Mouse (Mus musculus): ENCODE results near the gene Zfp444. TPM values are rescaled to one million over a fixed set of nuclear protein-coding genes. Genes with fewer than 3 reads are reported as not detected.

The Zfp444 gene
- polyA plus RNA-seq, 1 experiment = 33.7 TPM

DNA sequence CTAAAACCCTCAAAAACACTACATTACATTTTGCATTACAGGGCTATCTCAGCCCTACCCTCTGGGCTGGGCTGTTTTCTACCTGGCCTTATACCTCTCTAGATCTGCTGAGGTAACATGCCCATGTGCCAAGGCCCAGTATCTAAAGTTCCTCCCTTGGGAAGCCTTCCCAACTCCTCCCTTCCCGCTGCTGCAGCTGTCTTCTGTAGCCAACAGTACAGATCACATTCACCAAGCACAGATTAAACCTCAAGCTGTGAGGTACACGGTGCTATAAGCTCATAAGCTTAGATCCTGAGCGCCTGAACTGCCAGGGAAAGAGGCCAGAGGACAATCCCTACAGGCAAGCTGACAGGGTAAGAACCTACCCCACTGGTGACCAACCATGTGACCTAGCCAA, 20.0 kb upstream of the Zfp444 start:
- Histone ChIP-seq H3K27me3 (ENCODE audit: control insufficient read depth, insufficient read depth, low read length, poor library complexity, severe bottlenecking) (no peaks in the 10 kb centered on the region), H3K4me1 (ENCODE audit: control insufficient read depth, insufficient read depth, low read length) (peaks cover 7% of the 10 kb centered on the region), H3K9me3 (replicated peaks; ENCODE audit: control insufficient read depth, insufficient read depth, low read length, poor library complexity, severe bottlenecking) (no peaks in the 10 kb centered on the region), H3K9ac (ENCODE audit: low read depth, poor library complexity, severe bottlenecking) (no peak overlapping the region), H3K4me3 (ENCODE audit: low read depth, low read length) (no peak overlapping the region), H3K27ac (ENCODE audit: insufficient read depth, low read length) (no peak overlapping the region), H3K36me3 (ENCODE audit: control insufficient read depth, insufficient read depth, low read length, poor library complexity, severe bottlenecking) (no peaks in the 10 kb centered on the region)
- no peak for TF ChIP-seq CTCF (IDR thresholded peaks at IDR 0.05; ENCODE audit: low read depth, low read length)
- no peak for TF ChIP-seq EP300 (IDR thresholded peaks at IDR 0.05; ENCODE audit: insufficient read depth, low read depth, low read length)
- no peak for TF ChIP-seq POLR2A (IDR thresholded peaks at IDR 0.05; ENCODE audit: insufficient read depth, low read length)

DNA sequence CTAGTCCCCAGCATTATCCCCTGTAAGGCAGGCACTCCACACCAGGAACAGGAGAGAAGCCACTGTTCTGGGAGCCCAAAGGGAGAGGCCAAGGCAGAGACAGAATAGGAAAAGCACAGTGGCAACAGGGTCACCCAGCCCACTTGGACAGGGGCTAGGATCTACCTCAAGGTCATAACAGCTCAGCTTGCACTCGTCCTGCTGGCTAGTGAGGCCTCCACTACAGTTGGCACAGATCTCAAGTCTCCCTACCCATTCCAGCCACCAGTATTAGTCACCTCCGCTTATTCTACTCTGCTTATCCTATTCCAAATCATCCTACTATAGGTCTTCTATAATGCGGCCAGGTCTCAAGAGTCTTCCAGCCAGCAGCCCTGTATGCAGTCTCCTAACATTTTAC, 18.9 kb upstream of the Zfp444 start:
- H3K4me3 ChIP-seq (ENCODE audit: low read depth, low read length) = no peak overlapping the region
- no peak for TF ChIP-seq CTCF (IDR thresholded peaks at IDR 0.05; ENCODE audit: low read depth, low read length)
- TF ChIP-seq POLR2A (IDR thresholded peaks at IDR 0.05; ENCODE audit: insufficient read depth, low read length) = no peak
- H3K9me3 ChIP-seq (replicated peaks; ENCODE audit: control insufficient read depth, insufficient read depth, low read length, poor library complexity, severe bottlenecking) = no peaks in the 10 kb centered on the region
- H3K27ac ChIP-seq (ENCODE audit: insufficient read depth, low read length) = no peak overlapping the region
- H3K4me1 ChIP-seq (ENCODE audit: control insufficient read depth, insufficient read depth, low read length) = peaks cover 4% of the 10 kb centered on the region
- no peaks in the 10 kb centered on the region for H3K27me3 ChIP-seq (ENCODE audit: control insufficient read depth, insufficient read depth, low read length, poor library complexity, severe bottlenecking)
- H3K36me3 ChIP-seq (ENCODE audit: control insufficient read depth, insufficient read depth, low read length, poor library complexity, severe bottlenecking) = no peaks in the 10 kb centered on the region
- no peak overlapping the region for H3K9ac ChIP-seq (ENCODE audit: low read depth, poor library complexity, severe bottlenecking)

DNA sequence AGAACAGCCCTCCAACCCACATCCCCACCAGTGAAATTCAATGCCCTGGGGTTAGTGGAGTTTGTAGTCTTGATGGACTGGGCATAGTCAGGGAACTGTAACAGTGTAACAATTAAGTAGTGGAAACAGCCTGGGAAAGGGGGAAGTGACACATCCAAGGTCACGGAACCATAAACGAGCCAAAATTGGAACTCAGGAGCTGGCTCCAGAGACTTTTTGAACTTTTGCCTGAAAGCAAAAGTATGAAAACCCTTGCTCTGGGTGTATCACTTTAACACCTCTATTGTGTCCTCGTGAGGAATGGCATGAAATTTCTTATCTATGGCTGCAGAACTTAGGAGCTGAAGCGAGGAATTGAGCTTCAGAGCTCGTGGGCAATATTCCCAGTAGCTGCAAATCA, 17.9 kb upstream of the Zfp444 start:
- TF ChIP-seq EP300 (IDR thresholded peaks at IDR 0.05; ENCODE audit: insufficient read depth, low read depth, low read length) = no peak
- no peak for TF ChIP-seq POLR2A (IDR thresholded peaks at IDR 0.05; ENCODE audit: insufficient read depth, low read length)
- no peak for TF ChIP-seq CTCF (IDR thresholded peaks at IDR 0.05; ENCODE audit: low read depth, low read length)
- Histone ChIP-seq H3K27me3 (ENCODE audit: control insufficient read depth, insufficient read depth, low read length, poor library complexity, severe bottlenecking) (no peaks in the 10 kb centered on the region), H3K4me3 (ENCODE audit: low read depth, low read length) (no peak overlapping the region), H3K4me1 (ENCODE audit: control insufficient read depth, insufficient read depth, low read length) (peaks cover 1% of the 10 kb centered on the region), H3K9ac (ENCODE audit: low read depth, poor library complexity, severe bottlenecking) (peak overlapping the region; percentile 93; the same call in 1 of the 2 replicates), H3K27ac (ENCODE audit: insufficient read depth, low read length) (no peak overlapping the region), H3K36me3 (ENCODE audit: control insufficient read depth, insufficient read depth, low read length, poor library complexity, severe bottlenecking) (no peaks in the 10 kb centered on the region), H3K9me3 (replicated peaks; ENCODE audit: control insufficient read depth, insufficient read depth, low read length, poor library complexity, severe bottlenecking) (no peaks in the 10 kb centered on the region)

DNA sequence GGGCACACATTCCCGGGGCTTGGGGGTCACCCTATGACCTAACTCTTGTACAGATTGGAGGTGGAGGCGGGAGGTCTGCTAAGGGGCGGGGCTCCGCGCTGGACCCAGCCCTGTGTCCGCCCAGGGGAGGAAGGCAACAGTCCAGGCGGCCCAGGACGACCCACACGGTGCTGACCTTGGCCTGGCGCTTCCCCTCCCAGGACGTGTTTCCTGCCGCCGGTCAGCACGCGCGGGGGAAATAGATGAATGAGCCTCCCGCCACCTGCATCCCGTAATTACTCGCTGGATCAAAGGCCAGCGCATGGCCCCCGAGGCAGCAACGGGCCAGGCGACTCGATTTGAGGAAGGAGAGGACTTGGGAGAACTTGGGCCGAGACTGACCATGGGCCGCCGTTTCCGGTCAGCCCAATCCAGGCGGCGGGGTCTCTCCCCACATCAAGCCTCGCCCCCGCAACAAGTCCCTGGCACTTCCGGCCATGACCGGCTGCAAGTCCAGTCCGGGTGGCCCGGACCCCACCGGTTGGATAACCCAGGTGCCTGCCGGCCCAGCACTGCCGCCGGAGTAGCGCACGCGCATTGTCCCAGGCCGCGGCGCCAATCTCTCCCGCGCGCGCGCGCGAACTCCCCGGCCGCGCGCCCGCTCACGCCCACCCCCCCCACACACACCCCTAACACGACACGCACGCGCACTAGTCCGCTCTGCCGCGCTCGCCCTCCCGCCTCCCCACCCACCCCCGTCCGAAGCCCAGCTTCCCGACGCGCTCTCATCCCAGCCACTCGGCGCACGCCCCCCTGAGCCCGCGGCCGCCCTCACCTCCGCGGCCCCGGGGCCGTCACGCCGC, 16.8 kb upstream of the Zfp444 start:
- Histone ChIP-seq H3K9me3 (replicated peaks; ENCODE audit: control insufficient read depth, insufficient read depth, low read length, poor library complexity, severe bottlenecking) (no peaks in the 10 kb centered on the region), H3K9ac (ENCODE audit: low read depth, poor library complexity, severe bottlenecking) (peak overlapping the region; percentile 93), H3K27me3 (ENCODE audit: control insufficient read depth, insufficient read depth, low read length, poor library complexity, severe bottlenecking) (no peaks in the 10 kb centered on the region), H3K4me3 (ENCODE audit: low read depth, low read length) (peak overlapping the region; percentile 98), H3K36me3 (ENCODE audit: control insufficient read depth, insufficient read depth, low read length, poor library complexity, severe bottlenecking) (no peaks in the 10 kb centered on the region), H3K27ac (ENCODE audit: insufficient read depth, low read length) (no peak overlapping the region), H3K4me1 (ENCODE audit: control insufficient read depth, insufficient read depth, low read length) (peaks cover 1% of the 10 kb centered on the region)
- TF ChIP-seq EP300 (IDR thresholded peaks at IDR 0.05; ENCODE audit: insufficient read depth, low read depth, low read length) (no peak), POLR2A (IDR thresholded peaks at IDR 0.05; ENCODE audit: insufficient read depth, low read length) (no peak), CTCF (IDR thresholded peaks at IDR 0.05; ENCODE audit: low read depth, low read length) (no peak)

DNA sequence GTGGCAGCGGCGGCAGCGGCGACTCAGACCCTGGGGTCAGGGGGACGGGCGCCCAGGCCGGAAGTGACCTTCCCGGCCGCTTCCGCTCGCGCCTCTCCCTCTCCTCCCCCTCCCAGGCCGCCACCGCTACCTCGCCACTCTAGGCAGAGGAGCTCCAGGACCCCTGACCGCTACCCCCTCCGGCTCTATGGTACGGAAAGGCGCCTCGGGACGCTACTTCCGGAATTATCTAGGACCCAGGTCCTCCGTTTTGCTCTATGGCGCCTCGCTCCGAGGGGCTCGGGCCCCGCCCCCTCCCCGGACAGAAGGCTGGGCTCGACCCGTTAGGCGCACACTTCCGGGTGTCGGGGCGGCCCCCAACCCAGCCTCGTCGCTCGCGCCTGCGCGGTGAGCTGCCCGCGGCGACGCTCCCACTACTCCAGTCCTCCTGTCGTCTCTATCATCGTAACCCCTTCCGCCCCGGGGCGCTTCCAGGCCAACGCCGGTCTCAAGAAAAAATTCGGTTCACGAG, 16.1 kb upstream of the Zfp444 start, which contains the start of gene Zfp787:
Gene Zfp787, minus strand, starts transcription at position 97 of the 511 bp plus-strand sequence.
- Histone ChIP-seq H3K9me3 (replicated peaks; ENCODE audit: control insufficient read depth, insufficient read depth, low read length, poor library complexity, severe bottlenecking) (no peaks in the 10 kb centered on the region), H3K27me3 (ENCODE audit: control insufficient read depth, insufficient read depth, low read length, poor library complexity, severe bottlenecking) (no peaks in the 10 kb centered on the region), H3K9ac (ENCODE audit: low read depth, poor library complexity, severe bottlenecking) (peak within 1 kb of the TSS; percentile 93), H3K4me3 (ENCODE audit: low read depth, low read length) (peak within 1 kb of the TSS; percentile 98), H3K36me3 (ENCODE audit: control insufficient read depth, insufficient read depth, low read length, poor library complexity, severe bottlenecking) (no peaks in the 10 kb centered on the region), H3K27ac (ENCODE audit: insufficient read depth, low read length) (no peak within 1 kb of the TSS), H3K4me1 (ENCODE audit: control insufficient read depth, insufficient read depth, low read length) (peaks cover 1% of the 10 kb centered on the region)
- TF ChIP-seq CTCF (IDR thresholded peaks at IDR 0.05; ENCODE audit: low read depth, low read length) (no peak), POLR2A (IDR thresholded peaks at IDR 0.05; ENCODE audit: insufficient read depth, low read length) (no peak), EP300 (IDR thresholded peaks at IDR 0.05; ENCODE audit: insufficient read depth, low read depth, low read length) (no peak)

DNA sequence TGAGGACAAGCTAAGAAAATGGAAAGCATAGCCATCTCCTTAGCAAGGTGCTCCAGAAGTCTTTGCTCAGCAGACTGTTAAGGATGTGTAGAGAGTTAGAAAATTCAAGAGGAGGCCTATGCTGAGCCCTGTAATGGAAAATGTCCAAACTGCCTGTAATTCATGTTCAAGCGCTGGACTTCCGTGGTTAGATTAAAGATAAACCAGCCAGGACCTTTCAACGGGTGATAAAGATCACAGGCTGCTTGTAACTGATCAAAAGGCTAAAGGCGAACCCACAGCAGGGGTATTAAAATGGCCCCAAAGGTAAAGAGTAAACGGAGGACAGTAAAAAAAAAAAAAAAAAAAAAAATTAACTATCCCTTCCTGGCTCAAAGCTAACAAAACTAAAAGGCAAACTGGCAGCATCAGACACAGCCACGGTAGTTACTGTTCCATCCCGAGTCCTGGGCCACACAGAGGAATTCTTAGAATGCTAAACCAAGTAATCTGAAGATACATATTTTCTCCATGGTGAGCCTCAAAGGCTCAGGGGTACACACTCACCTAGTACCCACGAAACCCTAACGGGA, 15.0 kb upstream of the Zfp444 start:
- peak overlapping the region; percentile 93 for H3K9ac ChIP-seq (ENCODE audit: low read depth, poor library complexity, severe bottlenecking)

More for the DNA sequence above, 15.0 kb upstream of the Zfp444 start:
- H3K4me1 ChIP-seq (ENCODE audit: control insufficient read depth, insufficient read depth, low read length) = peaks cover 1% of the 10 kb centered on the region
- no peaks in the 10 kb centered on the region for H3K9me3 ChIP-seq (replicated peaks; ENCODE audit: control insufficient read depth, insufficient read depth, low read length, poor library complexity, severe bottlenecking)
- H3K27me3 ChIP-seq (ENCODE audit: control insufficient read depth, insufficient read depth, low read length, poor library complexity, severe bottlenecking) = no peaks in the 10 kb centered on the region
- no peak overlapping the region for H3K27ac ChIP-seq (ENCODE audit: insufficient read depth, low read length)
- no peak overlapping the region; the same call in 1 of the 2 replicates for H3K4me3 ChIP-seq (ENCODE audit: low read depth, low read length)
- H3K36me3 ChIP-seq (ENCODE audit: control insufficient read depth, insufficient read depth, low read length, poor library complexity, severe bottlenecking) = no peaks in the 10 kb centered on the region
- TF ChIP-seq CTCF (IDR thresholded peaks at IDR 0.05; ENCODE audit: low read depth, low read length) (no peak), POLR2A (IDR thresholded peaks at IDR 0.05; ENCODE audit: insufficient read depth, low read length) (no peak), EP300 (IDR thresholded peaks at IDR 0.05; ENCODE audit: insufficient read depth, low read depth, low read length) (no peak)

Measured in ES-Bruce4 (cell line).